Mouse (Mus musculus) erythroblast, embryonic 14.5 days (primary cell): ENCODE measurements around the gene Apol9b.

Source experiments
- GATA1 ChIP-seq: IDR thresholded peaks from 2 replicates; pipeline ENCODE4 v1.6.1; 2012; ENCODE audit warnings: low read length, inconsistent platforms, mixed read lengths
- TAL1 ChIP-seq: IDR thresholded peaks from 3 replicates; pipeline ENCODE4 v1.6.1; 2012; ENCODE audit warnings: low read length, inconsistent platforms, mixed read lengths

- TF ChIP-seq GATA1 (no peak), TAL1 (no peak)
Measured at GRCm38 (mm10) chr15:77752443-77752842, 23.6 kb downstream of the Apol9b start.
